Mouse (Mus musculus) midbrain, embryonic 15.5 days (tissue): Measurements from ENCODE around the gene Zc3h12d. TPM values are rescaled to one million over a fixed set of nuclear protein-coding genes. Genes with fewer than 3 reads are reported as not detected.

Experiments
- ATAC-seq: fragments of 200-750 bp; cut with Nextera tagmentation; replicated peaks from 2 replicates; pipeline ENCODE4 v1.8.0; 2017; ENCODE audit warnings: moderate TSS enrichment
- H3K27ac ChIP-seq: fragments of 300-500 bp; sonication (generic); 2 replicates; pipeline ENCODE4 v1.5.1; 2015; ENCODE audit warnings: mild to moderate bottlenecking, inconsistent platforms
- H3K27me3 ChIP-seq: fragments of 300-500 bp; sonication (generic); replicated peaks from 2 replicates; pipeline ENCODE4 v1.6.1; 2015; ENCODE audit warnings: inconsistent platforms
- H3K36me3 ChIP-seq: fragments of 300-500 bp; sonication (generic); replicated peaks from 2 replicates; pipeline ENCODE4 v1.6.1; 2015; ENCODE audit warnings: inconsistent platforms
- H3K4me1 ChIP-seq: fragments of 300-500 bp; sonication (generic); 2 replicates; pipeline ENCODE4 v1.6.1; 2015; ENCODE audit warnings: inconsistent platforms
- H3K4me2 ChIP-seq: fragments of 300-500 bp; sonication (generic); 2 replicates; pipeline ENCODE4 v1.6.1; 2015; ENCODE audit warnings: inconsistent platforms, mild to moderate bottlenecking, moderate library complexity
- H3K4me3 ChIP-seq: fragments of 300-500 bp; sonication (generic); 2 replicates; pipeline ENCODE4 v1.5.1; 2015; ENCODE audit warnings: mild to moderate bottlenecking, inconsistent platforms
- H3K9ac ChIP-seq: fragments of 300-500 bp; sonication (generic); 2 replicates; pipeline ENCODE4 v1.6.1; 2015; ENCODE audit warnings: mild to moderate bottlenecking, inconsistent platforms
- H3K9me3 ChIP-seq: fragments of 300-500 bp; sonication (generic); 2 replicates; pipeline ENCODE4 v1.6.1; 2016; ENCODE audit warnings: inconsistent platforms
- WGBS: fragments of 180-500 bp; shearing (Covaris S2); methylation state at CpG from one replicate; pipeline ENCODE4 v1.1.7; 2015; ENCODE audit warnings: mixed read lengths; 5-methylcytosine and 5-hydroxymethylcytosine counted together
- polyA plus RNA-seq: library from polyadenylated mRNA; unstranded; fragments of >200 nt; fragmentation: Nextera tagmentation; extraction: Ambion mirVana; gene quantifications from 2 replicates; pipeline ENCODE4 v1.2.1, GENCODE M21; 2015

Zc3h12d gene
- polyA plus RNA-seq, 1 experiment from 2014 or later: 0.31 TPM

- Histone ChIP-seq H3K4me2 (no peak overlapping the region), H3K9me3 (no peaks in the 10 kb centered on the region), H3K27me3 (no peaks in the 10 kb centered on the region), H3K36me3 (no peaks in the 10 kb centered on the region), H3K9ac (no peak overlapping the region), H3K27ac (no peak overlapping the region), H3K4me1 (no peaks in the 10 kb centered on the region), H3K4me3 (no peak overlapping the region)
- 68% methylated on average over 3 of the region's 3 CpGs for WGBS
- ATAC-seq: no peak
These were observed 8.5 kb downstream of the Zc3h12d start for GRCm38 (mm10) chr10:7840785-7841184.

DNA sequence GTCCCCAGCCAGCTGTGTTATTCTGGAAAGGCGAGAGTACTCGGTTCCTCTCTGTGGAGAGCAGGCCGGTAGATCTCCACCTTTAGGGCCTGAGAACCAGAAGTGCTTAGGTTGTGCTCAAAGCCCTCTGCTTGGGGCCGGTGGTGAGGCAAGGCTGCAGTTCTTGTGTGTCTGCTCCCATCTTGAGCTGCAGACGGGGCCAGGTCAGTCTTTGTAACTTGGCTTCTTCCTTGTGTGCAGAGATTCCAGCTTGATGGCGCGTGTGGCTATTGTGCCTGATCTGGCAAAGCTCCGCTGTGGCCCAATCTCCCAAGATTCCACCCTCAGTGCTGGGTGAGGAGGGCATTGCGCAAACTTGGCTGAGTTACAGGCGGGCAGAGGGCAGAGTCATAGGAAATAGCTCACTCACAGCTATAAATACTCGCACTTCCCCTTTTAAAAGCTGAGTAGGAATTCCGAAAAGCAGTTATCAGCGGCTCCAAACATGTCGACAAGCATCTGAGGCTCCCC lies 9.4 kb downstream of the Zc3h12d start:
- no peak overlapping the region for H3K9ac ChIP-seq
- H3K9me3 ChIP-seq: no peaks in the 10 kb centered on the region
- no peaks in the 10 kb centered on the region for H3K27me3 ChIP-seq
- no peak overlapping the region for H3K27ac ChIP-seq
- ATAC-seq: no peak
- no peak overlapping the region for H3K4me2 ChIP-seq
- 74% methylated on average over 14 of the region's 14 CpGs for WGBS
- H3K4me3 ChIP-seq: no peak overlapping the region
- H3K36me3 ChIP-seq: no peaks in the 10 kb centered on the region
- no peaks in the 10 kb centered on the region for H3K4me1 ChIP-seq

DNA sequence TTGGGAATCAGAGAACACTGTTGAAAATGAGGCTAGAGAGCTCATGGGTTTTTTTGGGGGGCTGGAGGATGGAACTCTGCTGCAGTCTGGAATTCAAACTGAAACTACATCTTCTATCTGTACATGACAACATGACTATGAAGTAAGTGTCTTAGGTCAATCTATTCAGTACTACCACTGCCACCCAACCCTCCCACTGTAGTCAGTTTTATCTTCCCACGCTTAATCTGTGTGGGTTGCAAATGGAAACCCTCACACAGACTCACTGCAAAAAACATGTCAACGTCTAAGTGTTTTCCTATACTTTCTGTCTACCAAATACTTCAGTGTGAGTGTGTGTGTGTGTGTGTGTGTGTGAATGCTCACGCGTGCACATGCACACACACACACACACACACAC lies 10.9 kb downstream of the Zc3h12d start:
- H3K36me3 ChIP-seq: no peaks in the 10 kb centered on the region
- H3K4me1 ChIP-seq: no peaks in the 10 kb centered on the region
- H3K27me3 ChIP-seq: no peaks in the 10 kb centered on the region
- WGBS: 95% methylated on average over 4 of the region's 4 CpGs
- no peak overlapping the region for H3K4me3 ChIP-seq
- no peak overlapping the region for H3K9ac ChIP-seq
- no peaks in the 10 kb centered on the region for H3K9me3 ChIP-seq
- no peak for ATAC-seq
- H3K4me2 ChIP-seq: no peak overlapping the region
- no peak overlapping the region for H3K27ac ChIP-seq

- no peak overlapping the region for H3K4me3 ChIP-seq
- no peak for ATAC-seq
- no peaks in the 10 kb centered on the region for H3K9me3 ChIP-seq
- H3K27ac ChIP-seq: no peak overlapping the region
- WGBS: 80% methylated on average over 4 of the region's 4 CpGs
- no peaks in the 10 kb centered on the region for H3K4me1 ChIP-seq
- no peak overlapping the region for H3K4me2 ChIP-seq
- H3K27me3 ChIP-seq: no peaks in the 10 kb centered on the region
- H3K9ac ChIP-seq: no peak overlapping the region
- H3K36me3 ChIP-seq: no peaks in the 10 kb centered on the region
These were observed 11.9 kb downstream of the Zc3h12d start for GRCm38 (mm10) chr10:7844161-7844560.

- Histone ChIP-seq H3K9ac (no peak overlapping the region), H3K36me3 (no peaks in the 10 kb centered on the region), H3K4me1 (no peaks in the 10 kb centered on the region), H3K4me2 (no peak overlapping the region), H3K4me3 (no peak overlapping the region), H3K9me3 (no peaks in the 10 kb centered on the region), H3K27me3 (no peaks in the 10 kb centered on the region), H3K27ac (no peak overlapping the region)
- WGBS: 84% methylated on average over 8 of the region's 8 CpGs
- ATAC-seq: no peak
These were observed 12.9 kb downstream of the Zc3h12d start for GRCm38 (mm10) chr10:7845136-7845535.

- WGBS: 90% methylated on average over 4 of the region's 4 CpGs
- H3K4me2 ChIP-seq: no peak overlapping the region
These were observed 13.7 kb downstream of the Zc3h12d start for GRCm38 (mm10) chr10:7845991-7846390.

DNA sequence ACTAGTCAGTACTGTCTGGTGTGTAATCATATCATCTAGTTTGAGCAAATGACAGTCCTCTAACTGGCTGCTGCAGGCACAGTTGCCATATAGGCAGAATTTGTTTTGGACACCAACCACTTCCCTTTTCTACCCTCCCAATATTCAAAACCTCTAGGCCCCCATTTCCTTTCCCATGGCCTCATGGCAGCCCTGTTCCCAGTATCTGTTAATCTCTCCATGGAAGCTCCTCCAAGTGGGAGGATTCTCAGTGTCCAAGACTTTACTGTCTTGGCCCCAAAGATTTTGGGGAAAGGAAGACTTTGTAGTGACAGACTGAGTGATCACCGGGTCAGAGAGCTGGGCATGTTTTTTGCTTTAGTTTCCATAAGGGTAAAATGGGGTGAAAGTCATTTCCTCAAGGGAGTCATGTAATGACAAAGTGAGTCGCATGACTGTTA lies 14.9 kb downstream of the Zc3h12d start:
- WGBS: 80% methylated on average over 2 of the region's 2 CpGs
- ATAC-seq: no peak
- no peaks in the 10 kb centered on the region for H3K36me3 ChIP-seq
- no peak overlapping the region for H3K9ac ChIP-seq
- no peak overlapping the region for H3K4me2 ChIP-seq
- H3K4me3 ChIP-seq: no peak overlapping the region
- H3K4me1 ChIP-seq: no peaks in the 10 kb centered on the region
- no peaks in the 10 kb centered on the region for H3K9me3 ChIP-seq
- no peaks in the 10 kb centered on the region for H3K27me3 ChIP-seq
- no peak overlapping the region for H3K27ac ChIP-seq

More at GRCm38 (mm10) chr10:7845991-7846390, 13.7 kb downstream of the Zc3h12d start:
- no peaks in the 10 kb centered on the region for H3K36me3 ChIP-seq
- no peaks in the 10 kb centered on the region for H3K27me3 ChIP-seq
- H3K9me3 ChIP-seq: no peaks in the 10 kb centered on the region
- no peak overlapping the region for H3K9ac ChIP-seq
- no peaks in the 10 kb centered on the region for H3K4me1 ChIP-seq
- H3K27ac ChIP-seq: no peak overlapping the region
- ATAC-seq: no peak
- H3K4me3 ChIP-seq: no peak overlapping the region

DNA sequence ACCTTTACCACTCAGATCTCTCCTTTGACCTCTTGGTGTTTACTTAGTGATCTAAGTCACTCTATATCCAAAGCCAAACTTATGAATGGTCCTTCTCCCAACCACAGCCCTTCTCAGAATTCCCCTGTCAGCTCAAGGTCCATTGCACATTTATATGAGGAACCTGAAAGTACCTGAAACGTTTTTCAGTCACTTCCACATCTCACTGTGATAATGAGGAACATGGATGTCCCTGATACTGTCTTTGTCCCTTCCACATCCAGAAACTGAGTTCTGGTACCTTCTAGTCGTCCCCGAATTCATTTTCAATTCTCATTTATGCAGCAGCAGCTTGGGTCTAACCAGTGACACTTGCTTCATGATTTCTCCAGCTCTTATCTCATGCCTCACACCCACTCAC lies 19.6 kb downstream of the Zc3h12d start:
- H3K4me1 ChIP-seq: no peaks in the 10 kb centered on the region
- H3K9ac ChIP-seq: no peak overlapping the region
- no peak overlapping the region for H3K4me3 ChIP-seq
- H3K9me3 ChIP-seq: no peaks in the 10 kb centered on the region
- H3K27me3 ChIP-seq: no peaks in the 10 kb centered on the region
- no peak overlapping the region for H3K27ac ChIP-seq
- ATAC-seq: no peak
- 69% methylated on average over 3 of the region's 3 CpGs for WGBS
- no peaks in the 10 kb centered on the region for H3K36me3 ChIP-seq
- no peak overlapping the region for H3K4me2 ChIP-seq

DNA sequence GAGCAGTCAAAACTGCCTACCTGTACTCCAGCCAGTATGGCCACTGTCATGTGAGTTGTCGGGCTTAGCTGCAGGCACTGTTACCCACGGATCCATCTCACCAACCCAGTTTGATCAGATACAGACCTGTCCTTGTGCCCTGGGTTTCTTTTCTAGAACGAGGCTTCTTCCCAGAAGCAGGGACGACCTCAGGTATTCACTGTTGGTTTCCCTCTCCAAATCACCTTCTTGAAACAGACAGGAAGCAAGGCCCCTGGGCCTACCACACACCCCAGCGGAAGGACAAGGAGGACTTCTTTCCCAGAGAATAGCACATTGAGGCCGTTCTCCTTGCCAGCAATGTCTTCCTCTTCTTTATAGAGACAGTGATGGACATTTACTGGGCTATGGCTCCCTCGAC lies 28.2 kb downstream of the Zc3h12d start:
- Histone ChIP-seq H3K4me3 (no peak overlapping the region), H3K4me2 (no peak overlapping the region), H3K27ac (no peak overlapping the region), H3K27me3 (no peaks in the 10 kb centered on the region), H3K9ac (no peak overlapping the region), H3K36me3 (no peaks in the 10 kb centered on the region), H3K4me1 (no peaks in the 10 kb centered on the region), H3K9me3 (no peaks in the 10 kb centered on the region)
- ATAC-seq: no peak
- WGBS: 89% methylated on average over 7 of the region's 7 CpGs

- H3K4me1 ChIP-seq: no peaks in the 10 kb centered on the region
- H3K4me3 ChIP-seq: no peak overlapping the region
- H3K4me2 ChIP-seq: no peak overlapping the region
- no peak overlapping the region for H3K9ac ChIP-seq
- WGBS: 89% methylated on average over 14 of the region's 14 CpGs
- no peak overlapping the region for H3K27ac ChIP-seq
- H3K36me3 ChIP-seq: no peaks in the 10 kb centered on the region
- no peak for ATAC-seq
- no peaks in the 10 kb centered on the region for H3K27me3 ChIP-seq
- H3K9me3 ChIP-seq: no peaks in the 10 kb centered on the region
These were observed 29.1 kb downstream of the Zc3h12d start for GRCm38 (mm10) chr10:7861259-7861936.

GRCm38 (mm10) chr10:7861937-7862657 lies 29.8 kb downstream of the Zc3h12d start:
- H3K36me3 ChIP-seq: no peaks in the 10 kb centered on the region
- WGBS: 92% methylated on average over 25 of the region's 25 CpGs
- no peak overlapping the region for H3K9ac ChIP-seq
- peaks cover 5% of the 10 kb centered on the region; the same call in 1 of the 2 replicates for H3K27me3 ChIP-seq
- H3K4me2 ChIP-seq: no peak overlapping the region
- no peak overlapping the region for H3K4me3 ChIP-seq
- no peaks in the 10 kb centered on the region for H3K9me3 ChIP-seq
- no peak overlapping the region for H3K27ac ChIP-seq
- ATAC-seq: no peak
- peaks cover 1% of the 10 kb centered on the region for H3K4me1 ChIP-seq

GRCm38 (mm10) chr10:7863411-7863810 lies 31.1 kb downstream of the Zc3h12d start:
- Histone ChIP-seq H3K36me3 (no peaks in the 10 kb centered on the region), H3K27ac (no peak overlapping the region), H3K9ac (no peak overlapping the region), H3K4me1 (peaks cover 7% of the 10 kb centered on the region), H3K4me2 (no peak overlapping the region), H3K4me3 (no peak overlapping the region), H3K9me3 (no peaks in the 10 kb centered on the region), H3K27me3 (peaks cover 11% of the 10 kb centered on the region; the same call in 1 of the 2 replicates)
- 95% methylated on average over 6 of the region's 6 CpGs for WGBS
- no peak for ATAC-seq
